Mouse (Mus musculus) adipocyte (in vitro differentiated cells): Measurements from ENCODE around the gene Tmf1.

ENCODE experiments used
- DNase-seq: peaks from one replicate; pipeline ENCODE4 v3.0.0-alpha.2; 2016; ENCODE audit warnings: low spot score

Tmf1 gene

GRCm38 (mm10) chr6:97106106-97106505, 72.8 kb downstream of the Tmf1 start:
- DNase-seq: no peak

- DNase-seq: peak; percentile 26
These were observed 74.6 kb downstream of the Tmf1 start for GRCm38 (mm10) chr6:97104264-97104852.
